Mouse (Mus musculus): ENCODE results near the gene Ctso. TPM values are rescaled to one million over a fixed set of nuclear protein-coding genes. Genes with fewer than 3 reads are reported as not detected.

Ctso gene
- 5.7 and 6.5 TPM in 2 replicates for polyA plus RNA-seq (2015; fragmentation: Nextera tagmentation; extraction: Ambion mirVana)

- ATAC-seq = peak; percentile 95
- H3K4me3 ChIP-seq (replicated peaks) = peak within 1 kb of the TSS; percentile 66
- peak within 1 kb of the TSS; percentile 67 for H3K27ac ChIP-seq
- no peaks in the 10 kb centered on the region for H3K36me3 ChIP-seq
- H3K4me2 ChIP-seq (replicated peaks) = peak within 1 kb of the TSS; percentile 70
- WGBS = 11% methylated on average over 27 of the region's 27 CpGs
- peaks cover 7% of the 10 kb centered on the region for H3K4me1 ChIP-seq (replicated peaks)
- no peaks in the 10 kb centered on the region for H3K9me3 ChIP-seq
- H3K27me3 ChIP-seq = no peaks in the 10 kb centered on the region
- peak within 1 kb of the TSS; percentile 78 for H3K9ac ChIP-seq (replicated peaks)
Measured at GRCm38 (mm10) chr3:81932141-81933101, at the start of gene Ctso. Gene Ctso, plus strand, starts transcription at chr3:81932601.

GRCm38 (mm10) chr3:81883916-81884315 lies 48.5 kb upstream of the Ctso start:
- Histone ChIP-seq H3K9ac (replicated peaks) (no peak overlapping the region), H3K4me1 (replicated peaks) (no peaks in the 10 kb centered on the region), H3K27ac (no peak overlapping the region), H3K9me3 (peaks cover 5% of the 10 kb centered on the region; the same call in 1 of the 2 replicates), H3K27me3 (no peaks in the 10 kb centered on the region), H3K36me3 (no peaks in the 10 kb centered on the region), H3K4me3 (replicated peaks) (no peak overlapping the region), H3K4me2 (replicated peaks) (no peak overlapping the region)
- no peak for ATAC-seq

- Histone ChIP-seq H3K9ac (replicated peaks) (no peak overlapping the region), H3K4me3 (replicated peaks) (no peak overlapping the region), H3K4me2 (replicated peaks) (no peak overlapping the region), H3K36me3 (no peaks in the 10 kb centered on the region), H3K27me3 (no peaks in the 10 kb centered on the region), H3K9me3 (no peaks in the 10 kb centered on the region), H3K4me1 (replicated peaks) (no peaks in the 10 kb centered on the region), H3K27ac (no peak overlapping the region)
- ATAC-seq = no peak
- WGBS = 96% methylated on average over 2 of the region's 2 CpGs
Measured at GRCm38 (mm10) chr3:81885566-81885965, 46.8 kb upstream of the Ctso start.

GRCm38 (mm10) chr3:81889137-81889536 lies 43.3 kb upstream of the Ctso start:
- no peak for ATAC-seq
- no peak overlapping the region for H3K9ac ChIP-seq (replicated peaks)
- H3K4me3 ChIP-seq (replicated peaks) = no peak overlapping the region
- H3K9me3 ChIP-seq = no peaks in the 10 kb centered on the region
- H3K27ac ChIP-seq = no peak overlapping the region
- no peaks in the 10 kb centered on the region for H3K27me3 ChIP-seq
- H3K4me2 ChIP-seq (replicated peaks) = no peak overlapping the region
- 79% methylated on average over 6 of the region's 6 CpGs for WGBS
- H3K36me3 ChIP-seq = no peaks in the 10 kb centered on the region
- no peaks in the 10 kb centered on the region for H3K4me1 ChIP-seq (replicated peaks)

GRCm38 (mm10) chr3:81910286-81911036 lies 21.9 kb upstream of the Ctso start:
- H3K9me3 ChIP-seq = no peaks in the 10 kb centered on the region
- no peaks in the 10 kb centered on the region for H3K36me3 ChIP-seq
- 0 out of 2 replicates have a peak, but pooled peaks cover 6% of the 10 kb centered on the region for H3K4me1 ChIP-seq (replicated peaks)
- no peaks in the 10 kb centered on the region for H3K27me3 ChIP-seq
- ATAC-seq = peak; percentile 30
- no peak overlapping the region for H3K27ac ChIP-seq
- H3K4me2 ChIP-seq (replicated peaks) = no peak overlapping the region
- no peak overlapping the region for H3K9ac ChIP-seq (replicated peaks)
- no peak overlapping the region for H3K4me3 ChIP-seq (replicated peaks)
- 47% methylated on average over 6 of the region's 6 CpGs for WGBS

- Histone ChIP-seq H3K4me1 (replicated peaks) (no peaks in the 10 kb centered on the region), H3K4me3 (replicated peaks) (no peak overlapping the region), H3K4me2 (replicated peaks) (no peak overlapping the region), H3K27ac (no peak overlapping the region), H3K9me3 (no peaks in the 10 kb centered on the region), H3K36me3 (no peaks in the 10 kb centered on the region), H3K27me3 (no peaks in the 10 kb centered on the region), H3K9ac (replicated peaks) (no peak overlapping the region)
- WGBS = 65% methylated on average over 5 of the region's 5 CpGs
- ATAC-seq = no peak
Measured at GRCm38 (mm10) chr3:81916030-81916686, 16.2 kb upstream of the Ctso start.

GRCm38 (mm10) chr3:81917354-81917935 lies 15.0 kb upstream of the Ctso start:
- ATAC-seq = no peak
- no peak overlapping the region for H3K27ac ChIP-seq

GRCm38 (mm10) chr3:81918215-81918614 lies 14.2 kb upstream of the Ctso start:
- 0 out of 2 replicates have a peak, but pooled peaks cover 6% of the 10 kb centered on the region for H3K4me1 ChIP-seq (replicated peaks)
- no peak overlapping the region for H3K27ac ChIP-seq
- no peaks in the 10 kb centered on the region for H3K27me3 ChIP-seq
- ATAC-seq = no peak
- H3K9ac ChIP-seq (replicated peaks) = no peak overlapping the region
- H3K4me3 ChIP-seq (replicated peaks) = no peak overlapping the region
- 87% methylated on average over 8 of the region's 8 CpGs for WGBS
- no peaks in the 10 kb centered on the region for H3K9me3 ChIP-seq
- H3K4me2 ChIP-seq (replicated peaks) = no peak overlapping the region
- H3K36me3 ChIP-seq = no peaks in the 10 kb centered on the region

More at GRCm38 (mm10) chr3:81917354-81917935, 15.0 kb upstream of the Ctso start:
- Histone ChIP-seq H3K36me3 (no peaks in the 10 kb centered on the region), H3K4me2 (replicated peaks) (no peak overlapping the region), H3K9me3 (no peaks in the 10 kb centered on the region), H3K9ac (replicated peaks) (no peak overlapping the region), H3K4me3 (replicated peaks) (no peak overlapping the region), H3K27me3 (no peaks in the 10 kb centered on the region), H3K4me1 (replicated peaks) (no peaks in the 10 kb centered on the region)
- WGBS = 83% methylated on average over 3 of the region's 3 CpGs

GRCm38 (mm10) chr3:81919681-81920080 lies 12.7 kb upstream of the Ctso start:
- Histone ChIP-seq H3K4me1 (replicated peaks) (0 out of 2 replicates have a peak, but pooled peaks cover 8% of the 10 kb centered on the region), H3K27me3 (no peaks in the 10 kb centered on the region), H3K4me2 (replicated peaks) (no peak overlapping the region), H3K9me3 (no peaks in the 10 kb centered on the region), H3K9ac (replicated peaks) (no peak overlapping the region), H3K36me3 (no peaks in the 10 kb centered on the region), H3K4me3 (replicated peaks) (no peak overlapping the region), H3K27ac (no peak overlapping the region)
- no peak for ATAC-seq
- 72% methylated on average over 3 of the region's 3 CpGs for WGBS

GRCm38 (mm10) chr3:81922910-81923309 lies 9.5 kb upstream of the Ctso start:
- no peak overlapping the region for H3K27ac ChIP-seq
- whole genome bisulfite sequencing = 54% methylated on average over 4 of the region's 4 CpGs
- H3K4me1 ChIP-seq (replicated peaks) = 0 out of 2 replicates have a peak, but pooled peaks cover 8% of the 10 kb centered on the region
- no peaks in the 10 kb centered on the region for H3K9me3 ChIP-seq
- H3K4me3 ChIP-seq (replicated peaks) = no peak overlapping the region
- no peaks in the 10 kb centered on the region for H3K27me3 ChIP-seq
- no peak overlapping the region for H3K4me2 ChIP-seq (replicated peaks)
- ATAC-seq = peak; percentile 61
- no peak overlapping the region for H3K9ac ChIP-seq (replicated peaks)
- no peaks in the 10 kb centered on the region for H3K36me3 ChIP-seq

- Histone ChIP-seq H3K4me3 (replicated peaks) (no peak overlapping the region), H3K27me3 (no peaks in the 10 kb centered on the region), H3K4me1 (replicated peaks) (0 out of 2 replicates have a peak, but pooled peaks cover 8% of the 10 kb centered on the region), H3K27ac (no peak overlapping the region), H3K9ac (replicated peaks) (no peak overlapping the region), H3K4me2 (replicated peaks) (no peak overlapping the region), H3K36me3 (no peaks in the 10 kb centered on the region), H3K9me3 (no peaks in the 10 kb centered on the region)
- ATAC-seq = 0 out of 2 replicates have a peak, but pooled peaks have one; percentile 43
- WGBS = 4% methylated on average over 1 of the region's 1 CpGs
Measured at GRCm38 (mm10) chr3:81924931-81925330, 7.5 kb upstream of the Ctso start.

All from midbrain, embryonic 13.5 days (tissue).